Comparison of ENCODE assay signal across 15 mouse cellular contexts in the genomic region with DNA sequence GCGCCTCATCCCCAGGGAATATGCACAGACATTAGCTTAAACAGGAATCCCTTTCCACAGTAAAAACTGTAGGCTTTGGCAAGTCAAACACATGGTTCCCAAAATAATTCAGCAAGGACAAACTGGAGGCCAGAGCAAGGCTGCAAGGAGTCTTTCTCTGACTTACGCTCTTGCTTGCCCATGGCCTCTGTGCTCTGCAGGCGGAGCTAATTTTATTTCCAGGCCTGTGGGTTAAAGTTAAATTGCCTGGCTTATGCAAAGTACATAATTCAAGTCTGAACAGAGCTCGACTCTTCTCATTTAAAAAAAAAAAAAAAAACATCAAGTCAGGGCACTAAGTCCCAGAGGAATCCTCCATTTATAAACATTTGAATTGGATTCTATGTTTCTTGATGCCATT. TPM values are rescaled to one million over a fixed set of nuclear protein-coding genes. Genes with fewer than 3 reads are reported as not detected.
A peak's percentile ranks its signal among the peaks of the same experiment; 100 is the strongest.
DNase-seq lines count a peak whose midpoint lies in the region; ATAC-seq and TF ChIP-seq lines count a peak whose summit lies in the region.
"Had no signal": no experiment of that assay in that cellular context is flagged by ENCODE, and none has a peak within 500 bp of the region (broad histone marks: within the 10 kb centered on the region; RNA-seq: fewer than 3 reads in every experiment).

No protein-coding gene starts in this region.

- intact Hi-C loops in heart, postnatal 10 days (cut with DNase I) = no loop called here
- intact Hi-C loops in left cerebral cortex, postnatal 10 days (cut with DNase I) = no loop called here

- no peak for DNase-seq in heart, postnatal 10 days
- DNase-seq in intestine, embryonic 14.5 days (ENCODE audit: low spot score) = no peak
- DNase-seq in ovary, adult 18-20 months (ENCODE audit: low spot score) = peak; percentile 54
- DNase-seq in ovary, postnatal 14 days (ENCODE audit: low spot score) = no peak
- DNase-seq in left cerebral cortex, postnatal 10 days (ENCODE audit: extremely low spot score in 1 of 2, low spot score in 2 of 2) = no peak
- DNase-seq: cerebellum, adult 9-11 months; embryo, embryonic 11 days; gastrocnemius, postnatal 36 days; lung, adult 2 months; right cerebral cortex, postnatal 4 days had no signal

- no peak for TF ChIP-seq CTCF in intestine, postnatal 0 days (IDR thresholded peaks at IDR 0.05; ENCODE audit: low read depth)

- H3K9me3 ChIP-seq in heart, embryonic 11.5 days (replicated peaks; ENCODE audit: control insufficient read depth, low read length) = no peaks in the 10 kb centered on the region
- no peaks in the 10 kb centered on the region for H3K9me3 ChIP-seq in intestine, embryonic 14.5 days (ENCODE audit: control insufficient read depth, low read length)
- no peaks in the 10 kb centered on the region for H3K9me3 ChIP-seq in intestine, postnatal 0 days (ENCODE audit: control insufficient read depth)
- H3K9me3 ChIP-seq in stomach, embryonic 16.5 days (replicated peaks; ENCODE audit: control insufficient read depth, low read length) = no peaks in the 10 kb centered on the region
- H3K9me3 ChIP-seq: intestine, embryonic 15.5 days had no signal

- H3K4me3 ChIP-seq in heart, embryonic 11.5 days (ENCODE audit: low read depth, low read length) = no peak overlapping the region
- H3K4me3 ChIP-seq in intestine, embryonic 14.5 days (ENCODE audit: low read depth, low read length) = no peak overlapping the region
- no peak overlapping the region for H3K4me3 ChIP-seq in intestine, postnatal 0 days (ENCODE audit: low read depth, low read length)
- H3K4me3 ChIP-seq in stomach, embryonic 16.5 days (replicated peaks; ENCODE audit: low read length) = no peak overlapping the region
- H3K4me3 ChIP-seq: intestine, embryonic 15.5 days had no signal

- H3K4me2 ChIP-seq in heart, embryonic 11.5 days = no peak overlapping the region
- H3K4me2 ChIP-seq in intestine, embryonic 14.5 days (ENCODE audit: low read length) = no peak overlapping the region
- no peak overlapping the region for H3K4me2 ChIP-seq in intestine, postnatal 0 days (replicated peaks; ENCODE audit: low read depth)
- no peak overlapping the region for H3K4me2 ChIP-seq in stomach, embryonic 16.5 days (ENCODE audit: low read depth, low read length)
- H3K4me2 ChIP-seq: intestine, embryonic 15.5 days had no signal

- no peaks in the 10 kb centered on the region for H3K27me3 ChIP-seq in heart, embryonic 11.5 days (ENCODE audit: control insufficient read depth, insufficient read depth, low read length)
- no peaks in the 10 kb centered on the region for H3K27me3 ChIP-seq in intestine, embryonic 14.5 days (replicated peaks; ENCODE audit: control insufficient read depth, insufficient read depth, low read length)
- no peaks in the 10 kb centered on the region for H3K27me3 ChIP-seq in intestine, postnatal 0 days (replicated peaks; ENCODE audit: control insufficient read depth, insufficient read depth, low read length)
- no peaks in the 10 kb centered on the region for H3K27me3 ChIP-seq in stomach, embryonic 16.5 days (ENCODE audit: control insufficient read depth, insufficient read depth, low read length)
- H3K27me3 ChIP-seq: intestine, embryonic 15.5 days; Patski had no signal

- peaks cover 43% of the 10 kb centered on the region for H3K4me1 ChIP-seq in heart, embryonic 11.5 days (ENCODE audit: control insufficient read depth, insufficient read depth, low read length)
- peaks cover 14% of the 10 kb centered on the region for H3K4me1 ChIP-seq in intestine, embryonic 14.5 days (replicated peaks; ENCODE audit: control insufficient read depth, insufficient read depth, low read length)
- no peaks in the 10 kb centered on the region for H3K4me1 ChIP-seq in intestine, postnatal 0 days (replicated peaks; ENCODE audit: control insufficient read depth, insufficient read depth, low read length)
- H3K4me1 ChIP-seq in stomach, embryonic 16.5 days (ENCODE audit: control insufficient read depth, insufficient read depth, low read length) = peaks cover 7% of the 10 kb centered on the region

- H3K27ac ChIP-seq in heart, embryonic 11.5 days (ENCODE audit: low read depth, low read length) = 0 out of 2 replicates have a peak overlapping the region, but pooled peaks have one; percentile 24
- 0 out of 2 replicates have a peak overlapping the region, but pooled peaks have one; percentile 12 for H3K27ac ChIP-seq in intestine, embryonic 14.5 days (ENCODE audit: low read depth)
- H3K27ac ChIP-seq in intestine, postnatal 0 days (ENCODE audit: low read depth, low read length) = no peak overlapping the region
- H3K27ac ChIP-seq in stomach, embryonic 16.5 days (ENCODE audit: low read length) = peak overlapping the region; percentile 56
- H3K27ac ChIP-seq: intestine, embryonic 15.5 days had no signal

- 64% methylated on average over 4 of the region's 4 CpGs for WGBS in heart, embryonic 11.5 days (ENCODE audit: insufficient replicate concordance)
- 44% methylated on average over 4 of the region's 4 CpGs for WGBS in intestine, embryonic 14.5 days
- WGBS in intestine, postnatal 0 days = 59% methylated on average over 4 of the region's 4 CpGs
- WGBS in stomach, embryonic 16.5 days = 51% methylated on average over 4 of the region's 4 CpGs

- ATAC-seq in heart, embryonic 11.5 days (replicated peaks; ENCODE audit: insufficient number of reproducible peaks, low FRiP score, low TSS enrichment) = no peak
- ATAC-seq in intestine, embryonic 14.5 days (replicated peaks; ENCODE audit: low FRiP score, low TSS enrichment, low read depth) = no peak
- ATAC-seq in intestine, postnatal 0 days = no peak
- no peak for ATAC-seq in stomach, embryonic 16.5 days (ENCODE audit: insufficient read depth, low FRiP score)
- ATAC-seq: intestine, embryonic 15.5 days; Patski had no signal

- no peaks in the 10 kb centered on the region for H3K36me3 ChIP-seq in heart, embryonic 11.5 days (ENCODE audit: control insufficient read depth, insufficient read depth, low read length)
- no peaks in the 10 kb centered on the region for H3K36me3 ChIP-seq in intestine, embryonic 14.5 days (ENCODE audit: control insufficient read depth, insufficient read depth, low read length)
- no peaks in the 10 kb centered on the region for H3K36me3 ChIP-seq in intestine, postnatal 0 days (ENCODE audit: control insufficient read depth, insufficient read depth)
- no peaks in the 10 kb centered on the region for H3K36me3 ChIP-seq in stomach, embryonic 16.5 days (ENCODE audit: control insufficient read depth, insufficient read depth, low read length)
- H3K36me3 ChIP-seq: intestine, embryonic 15.5 days had no signal

- H3K9ac ChIP-seq in heart, embryonic 11.5 days (ENCODE audit: low read depth, low read length) = no peak overlapping the region
- H3K9ac ChIP-seq in intestine, embryonic 14.5 days (ENCODE audit: low read length) = no peak overlapping the region
- no peak overlapping the region for H3K9ac ChIP-seq in intestine, postnatal 0 days (ENCODE audit: low read depth, low read length)
- no peak overlapping the region for H3K9ac ChIP-seq in stomach, embryonic 16.5 days (ENCODE audit: low read length)
- H3K9ac ChIP-seq: intestine, embryonic 15.5 days had no signal

RNA-seq across cellular contexts. Expression of gene Zbtb38, which starts 16.7 kb away (rescaled TPM):
- polyA plus RNA-seq in heart, embryonic 11.5 days (2014; fragmentation: Nextera tagmentation; extraction: Ambion mirVana) = 22.7 and 24.7 TPM in 2 replicates
- 10 to 100 TPM; 30.2 to 37.0 TPM for total RNA-seq in heart, postnatal 10 days (2021)
- 20.2 and 21.0 TPM in 2 replicates for polyA plus RNA-seq in intestine, embryonic 14.5 days (2014; fragmentation: Nextera tagmentation; extraction: Ambion mirVana)
- 18.5 and 20.8 TPM in 2 replicates for polyA plus RNA-seq in intestine, postnatal 0 days (2015; fragmentation: Nextera tagmentation; extraction: Ambion mirVana)
- 19.4 and 21.2 TPM in 2 replicates for polyA plus RNA-seq in stomach, embryonic 16.5 days (2015; fragmentation: Nextera tagmentation; extraction: Ambion mirVana)
- 10 to 100 TPM; 44.6 to 47.5 TPM for total RNA-seq in left cerebral cortex, postnatal 10 days (2021)
